Mouse (Mus musculus) forebrain, embryonic 16.5 days (tissue): ENCODE results near the gene Rai14. TPM values are rescaled to one million over a fixed set of nuclear protein-coding genes. Genes with fewer than 3 reads are reported as not detected.

Experiments used
- ATAC-seq: fragments of 200-750 bp; cut with Nextera tagmentation; 2 replicates; pipeline ENCODE4 v1.8.0; 2017; ENCODE audit warnings: mild to moderate bottlenecking, moderate library complexity
- H3K27ac ChIP-seq: fragments of 300-500 bp; sonication (generic); 2 replicates; pipeline ENCODE4 v1.5.1; 2014; ENCODE audit warnings: low read length, control low read depth
- H3K27me3 ChIP-seq: fragments of 300-500 bp; sonication (generic); replicated peaks from 2 replicates; pipeline ENCODE4 v1.6.1; 2014; ENCODE audit warnings: low read length; ENCODE audit not compliant: control insufficient read depth, insufficient read depth
- H3K36me3 ChIP-seq: fragments of 300-500 bp; sonication (generic); 2 replicates; pipeline ENCODE4 v1.6.1; 2014; ENCODE audit not compliant: control insufficient read depth, insufficient read depth
- H3K4me1 ChIP-seq: fragments of 300-500 bp; sonication (generic); replicated peaks from 2 replicates; pipeline ENCODE4 v1.6.1; 2014; ENCODE audit warnings: low read length; ENCODE audit not compliant: control insufficient read depth, insufficient read depth
- H3K4me2 ChIP-seq: fragments of 300-500 bp; sonication (generic); 2 replicates; pipeline ENCODE4 v1.6.1; 2014; ENCODE audit warnings: mild to moderate bottlenecking, low read length, control low read depth
- H3K4me3 ChIP-seq: fragments of 300-500 bp; sonication (generic); replicated peaks from 2 replicates; pipeline ENCODE4 v1.5.1; 2014; ENCODE audit warnings: mild to moderate bottlenecking, low read length, control low read depth
- H3K9ac ChIP-seq: fragments of 300-500 bp; sonication (generic); replicated peaks from 2 replicates; pipeline ENCODE4 v1.6.1; 2014; ENCODE audit warnings: low read depth, low read length, control low read depth
- H3K9me3 ChIP-seq: fragments of 300-500 bp; sonication (generic); 2 replicates; pipeline ENCODE4 v1.6.1; 2016; ENCODE audit warnings: low read length; ENCODE audit not compliant: control insufficient read depth
- WGBS: fragments of 180-500 bp; shearing (Covaris S2); extraction: QIAGEN DNeasy Blood & Tissue Kit; methylation state at CpG from one replicate; pipeline ENCODE4 v1.1.7; 2014; 5-methylcytosine and 5-hydroxymethylcytosine counted together
- polyA plus RNA-seq: library from polyadenylated mRNA; unstranded; fragments of >200 nt; fragmentation: Nextera tagmentation; extraction: Ambion mirVana; gene quantifications from 2 replicates; pipeline ENCODE4 v1.2.1, GENCODE M21; 2015

The Rai14 gene
- 33.3 and 40.0 TPM in 2 replicates for polyA plus RNA-seq

- Histone ChIP-seq H3K4me2 (peak within 1 kb of the TSS; percentile 64), H3K9ac (peak within 1 kb of the TSS; percentile 83), H3K4me3 (peak within 1 kb of the TSS; percentile 78), H3K27me3 (no peaks in the 10 kb centered on the region), H3K4me1 (peaks cover 24% of the 10 kb centered on the region), H3K27ac (peak within 1 kb of the TSS; percentile 69), H3K36me3 (no peaks in the 10 kb centered on the region), H3K9me3 (no peaks in the 10 kb centered on the region)
- WGBS: under 1% methylated on average over 54 of the region's 68 CpGs
- peak; percentile 74 for ATAC-seq
Measured at GRCm38 (mm10) chr15:10714409-10715138, at the start of gene Rai14. Rai14 (minus strand) TSS chr15:10714624.

- no peak overlapping the region for H3K27ac ChIP-seq
- no peak for ATAC-seq
- no peaks in the 10 kb centered on the region for H3K4me1 ChIP-seq
- H3K4me2 ChIP-seq: no peak overlapping the region
- no peak overlapping the region for H3K4me3 ChIP-seq
- no peaks in the 10 kb centered on the region for H3K36me3 ChIP-seq
- no peaks in the 10 kb centered on the region for H3K27me3 ChIP-seq
- no peak overlapping the region for H3K9ac ChIP-seq
- WGBS: 92% methylated on average over 6 of the region's 6 CpGs
- H3K9me3 ChIP-seq: no peaks in the 10 kb centered on the region
Measured at GRCm38 (mm10) chr15:10761441-10761840, 47.0 kb upstream of the Rai14 start.

- H3K9ac ChIP-seq: no peak overlapping the region
- no peak overlapping the region for H3K27ac ChIP-seq
- H3K4me2 ChIP-seq: no peak overlapping the region
- WGBS: 91% methylated on average over 12 of the region's 12 CpGs
- H3K4me1 ChIP-seq: no peaks in the 10 kb centered on the region
- no peaks in the 10 kb centered on the region for H3K9me3 ChIP-seq
- H3K27me3 ChIP-seq: no peaks in the 10 kb centered on the region
- ATAC-seq: no peak
- no peak overlapping the region for H3K4me3 ChIP-seq
- no peaks in the 10 kb centered on the region for H3K36me3 ChIP-seq
Measured at GRCm38 (mm10) chr15:10760006-10760405, 45.6 kb upstream of the Rai14 start.

GRCm38 (mm10) chr15:10759440-10759839, 45.0 kb upstream of the Rai14 start:
- no peaks in the 10 kb centered on the region for H3K36me3 ChIP-seq
- H3K27ac ChIP-seq: no peak overlapping the region
- H3K9me3 ChIP-seq: no peaks in the 10 kb centered on the region
- H3K9ac ChIP-seq: no peak overlapping the region
- WGBS: 90% methylated on average over 4 of the region's 4 CpGs
- H3K27me3 ChIP-seq: no peaks in the 10 kb centered on the region
- H3K4me2 ChIP-seq: no peak overlapping the region
- no peak for ATAC-seq
- no peak overlapping the region for H3K4me3 ChIP-seq
- H3K4me1 ChIP-seq: no peaks in the 10 kb centered on the region

GRCm38 (mm10) chr15:10758808-10759207, 44.4 kb upstream of the Rai14 start:
- Histone ChIP-seq H3K27me3 (no peaks in the 10 kb centered on the region), H3K4me3 (no peak overlapping the region), H3K4me2 (no peak overlapping the region), H3K9me3 (no peaks in the 10 kb centered on the region), H3K36me3 (no peaks in the 10 kb centered on the region), H3K9ac (no peak overlapping the region), H3K4me1 (no peaks in the 10 kb centered on the region), H3K27ac (no peak overlapping the region)
- ATAC-seq: no peak

- H3K27me3 ChIP-seq: no peaks in the 10 kb centered on the region
- no peaks in the 10 kb centered on the region for H3K9me3 ChIP-seq
- no peak overlapping the region for H3K4me2 ChIP-seq
- H3K4me3 ChIP-seq: no peak overlapping the region
- no peaks in the 10 kb centered on the region for H3K36me3 ChIP-seq
- H3K4me1 ChIP-seq: peaks cover 14% of the 10 kb centered on the region
- no peak for ATAC-seq
- H3K27ac ChIP-seq: no peak overlapping the region
- no peak overlapping the region for H3K9ac ChIP-seq
- whole genome bisulfite sequencing: 88% methylated on average over 2 of the region's 2 CpGs
Measured at GRCm38 (mm10) chr15:10751141-10751540, 36.7 kb upstream of the Rai14 start.

GRCm38 (mm10) chr15:10750339-10750738, 35.9 kb upstream of the Rai14 start:
- H3K9me3 ChIP-seq: no peaks in the 10 kb centered on the region
- no peaks in the 10 kb centered on the region for H3K36me3 ChIP-seq
- H3K4me1 ChIP-seq: peaks cover 14% of the 10 kb centered on the region
- H3K9ac ChIP-seq: no peak overlapping the region
- no peak overlapping the region for H3K27ac ChIP-seq
- ATAC-seq: no peak
- 81% methylated on average over 2 of the region's 2 CpGs for WGBS
- no peak overlapping the region for H3K4me3 ChIP-seq
- H3K4me2 ChIP-seq: no peak overlapping the region
- H3K27me3 ChIP-seq: no peaks in the 10 kb centered on the region

- Histone ChIP-seq H3K9ac (no peak overlapping the region), H3K4me2 (no peak overlapping the region), H3K4me1 (peaks cover 14% of the 10 kb centered on the region), H3K36me3 (no peaks in the 10 kb centered on the region), H3K9me3 (no peaks in the 10 kb centered on the region), H3K27me3 (no peaks in the 10 kb centered on the region), H3K4me3 (no peak overlapping the region), H3K27ac (no peak overlapping the region)
- ATAC-seq: no peak
- WGBS: 71% methylated on average over 4 of the region's 4 CpGs
Measured at GRCm38 (mm10) chr15:10749678-10750077, 35.3 kb upstream of the Rai14 start.

- WGBS: 39% methylated on average over 8 of the region's 8 CpGs
- ATAC-seq: peak; percentile 72
- Histone ChIP-seq H3K27me3 (no peaks in the 10 kb centered on the region), H3K4me2 (peak overlapping the region; percentile 12; the same call in 1 of the 2 replicates), H3K4me3 (no peak overlapping the region), H3K36me3 (no peaks in the 10 kb centered on the region), H3K9me3 (no peaks in the 10 kb centered on the region), H3K27ac (peak overlapping the region; percentile 26; the same call in 1 of the 2 replicates), H3K9ac (no peak overlapping the region), H3K4me1 (peaks cover 14% of the 10 kb centered on the region)
Measured at GRCm38 (mm10) chr15:10747638-10748037, 33.2 kb upstream of the Rai14 start.
